Mouse (Mus musculus): ENCODE measurements around the gene Gm973. TPM values are rescaled to one million over a fixed set of nuclear protein-coding genes. Genes with fewer than 3 reads are reported as not detected.

Gene Gm973
- polyA plus RNA-seq, 1 experiment: not detected

- H3K79me2 ChIP-seq (ENCODE audit: control insufficient read depth, insufficient read depth): no peaks in the 10 kb centered on the region
- TF ChIP-seq MYOD1 (IDR thresholded peaks at IDR 0.05; ENCODE audit: control insufficient read depth, insufficient read length, low read depth) (no peak), MAX (IDR thresholded peaks at IDR 0.05) (no peak), FOSL1 (IDR thresholded peaks at IDR 0.05; ENCODE audit: insufficient read depth, low read length, poor library complexity, severe bottlenecking) (no peak), USF1 (IDR thresholded peaks at IDR 0.05; ENCODE audit: low read depth) (no peak), CTCF (IDR thresholded peaks at IDR 0.05; ENCODE audit: control insufficient read depth, insufficient read depth, insufficient read length) (no peak), MYOG (IDR thresholded peaks at IDR 0.05; ENCODE audit: control insufficient read depth, extremely low read depth, insufficient read length) (no peak), CEBPB (IDR thresholded peaks at IDR 0.05; ENCODE audit: low read depth) (no peak)
- H3K4me3 ChIP-seq (ENCODE audit: insufficient read depth, poor library complexity, severe bottlenecking): no peak overlapping the region
- no peaks in the 10 kb centered on the region for H3K79me3 ChIP-seq (ENCODE audit: low read depth)
- no peaks in the 10 kb centered on the region for H3K27me3 ChIP-seq (ENCODE audit: control insufficient read depth, insufficient read depth, insufficient read length)
- H3K36me3 ChIP-seq (ENCODE audit: control insufficient read depth, insufficient read depth): no peaks in the 10 kb centered on the region
- H3ac ChIP-seq (ENCODE audit: control insufficient read depth, insufficient read length, low read depth): no peak overlapping the region
These were observed 54.7 kb downstream of the Gm973 start for GRCm38 (mm10) chr1:59570767-59571166.

DNA sequence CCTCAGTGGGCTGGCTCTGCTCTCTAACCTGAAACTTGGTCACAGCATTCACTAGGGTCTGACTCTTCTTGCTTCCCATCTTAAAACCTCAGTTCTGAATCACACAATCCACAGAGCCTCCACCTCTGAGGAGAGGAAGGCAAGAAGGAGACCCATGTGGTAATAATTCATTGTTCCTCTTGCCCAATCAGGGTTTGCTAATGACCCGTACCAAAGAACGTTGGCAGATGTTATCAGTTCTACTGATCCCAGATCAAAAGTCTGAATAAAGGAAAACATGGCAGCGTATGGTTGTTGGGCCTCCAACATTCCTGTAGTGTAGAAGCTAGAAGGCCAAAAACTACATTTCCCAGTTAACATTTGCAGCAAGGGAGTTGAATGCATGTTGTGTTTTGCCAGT, 55.4 kb downstream of the Gm973 start:
- H3K79me3 ChIP-seq (ENCODE audit: low read depth): no peaks in the 10 kb centered on the region
- H3K36me3 ChIP-seq (ENCODE audit: control insufficient read depth, insufficient read depth): no peaks in the 10 kb centered on the region
- no peaks in the 10 kb centered on the region for H3K79me2 ChIP-seq (ENCODE audit: control insufficient read depth, insufficient read depth)
- no peak overlapping the region for H3K4me3 ChIP-seq (ENCODE audit: insufficient read depth, poor library complexity, severe bottlenecking)
- TF ChIP-seq CEBPB (IDR thresholded peaks at IDR 0.05; ENCODE audit: low read depth) (peak; percentile 61), MYOD1 (IDR thresholded peaks at IDR 0.05; ENCODE audit: control insufficient read depth, insufficient read length, low read depth) (no peak), MAX (IDR thresholded peaks at IDR 0.05) (no peak), USF1 (IDR thresholded peaks at IDR 0.05; ENCODE audit: low read depth) (no peak), MYOG (IDR thresholded peaks at IDR 0.05; ENCODE audit: control insufficient read depth, extremely low read depth, insufficient read length) (no peak)
- no peaks in the 10 kb centered on the region for H3K27me3 ChIP-seq (ENCODE audit: control insufficient read depth, insufficient read depth, insufficient read length)
- H3ac ChIP-seq (ENCODE audit: control insufficient read depth, insufficient read length, low read depth): no peak overlapping the region

DNA sequence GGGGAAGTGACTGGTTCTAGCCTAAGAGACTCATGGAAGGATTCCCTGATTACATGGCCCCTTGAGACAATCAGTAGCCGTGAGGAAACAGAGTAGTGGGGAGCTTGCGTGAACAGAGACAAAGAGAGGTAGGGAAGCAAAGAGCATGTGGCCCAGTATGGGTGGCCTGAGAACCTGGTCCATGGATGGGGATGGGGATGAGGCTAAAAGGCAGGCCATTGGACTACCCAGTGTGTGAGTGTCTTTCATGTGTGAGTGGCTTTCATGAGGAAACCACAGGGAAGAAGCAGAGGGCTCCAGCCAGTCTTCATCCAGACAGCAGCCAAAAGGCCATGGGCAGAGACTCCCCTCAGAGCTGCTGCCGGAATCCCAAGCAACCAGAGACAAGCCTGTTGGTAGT, 57.8 kb downstream of the Gm973 start:
- no peaks in the 10 kb centered on the region for H3K36me3 ChIP-seq (ENCODE audit: control insufficient read depth, insufficient read depth)
- TF ChIP-seq CTCF (IDR thresholded peaks at IDR 0.05; ENCODE audit: control insufficient read depth, insufficient read depth, insufficient read length) (no peak), USF1 (IDR thresholded peaks at IDR 0.05; ENCODE audit: low read depth) (no peak), FOSL1 (IDR thresholded peaks at IDR 0.05; ENCODE audit: insufficient read depth, low read length, poor library complexity, severe bottlenecking) (no peak), MYOG (IDR thresholded peaks at IDR 0.05; ENCODE audit: control insufficient read depth, extremely low read depth, insufficient read length) (no peak), CEBPB (IDR thresholded peaks at IDR 0.05; ENCODE audit: low read depth) (no peak), MYOD1 (IDR thresholded peaks at IDR 0.05; ENCODE audit: control insufficient read depth, insufficient read length, low read depth) (no peak), MAX (IDR thresholded peaks at IDR 0.05) (no peak)
- H3K79me3 ChIP-seq (ENCODE audit: low read depth): no peaks in the 10 kb centered on the region
- H3K4me3 ChIP-seq (ENCODE audit: insufficient read depth, poor library complexity, severe bottlenecking): no peak overlapping the region
- H3K79me2 ChIP-seq (ENCODE audit: control insufficient read depth, insufficient read depth): no peaks in the 10 kb centered on the region
- H3K27me3 ChIP-seq (ENCODE audit: control insufficient read depth, insufficient read depth, insufficient read length): no peaks in the 10 kb centered on the region
- H3ac ChIP-seq (ENCODE audit: control insufficient read depth, insufficient read length, low read depth): no peak overlapping the region

DNA sequence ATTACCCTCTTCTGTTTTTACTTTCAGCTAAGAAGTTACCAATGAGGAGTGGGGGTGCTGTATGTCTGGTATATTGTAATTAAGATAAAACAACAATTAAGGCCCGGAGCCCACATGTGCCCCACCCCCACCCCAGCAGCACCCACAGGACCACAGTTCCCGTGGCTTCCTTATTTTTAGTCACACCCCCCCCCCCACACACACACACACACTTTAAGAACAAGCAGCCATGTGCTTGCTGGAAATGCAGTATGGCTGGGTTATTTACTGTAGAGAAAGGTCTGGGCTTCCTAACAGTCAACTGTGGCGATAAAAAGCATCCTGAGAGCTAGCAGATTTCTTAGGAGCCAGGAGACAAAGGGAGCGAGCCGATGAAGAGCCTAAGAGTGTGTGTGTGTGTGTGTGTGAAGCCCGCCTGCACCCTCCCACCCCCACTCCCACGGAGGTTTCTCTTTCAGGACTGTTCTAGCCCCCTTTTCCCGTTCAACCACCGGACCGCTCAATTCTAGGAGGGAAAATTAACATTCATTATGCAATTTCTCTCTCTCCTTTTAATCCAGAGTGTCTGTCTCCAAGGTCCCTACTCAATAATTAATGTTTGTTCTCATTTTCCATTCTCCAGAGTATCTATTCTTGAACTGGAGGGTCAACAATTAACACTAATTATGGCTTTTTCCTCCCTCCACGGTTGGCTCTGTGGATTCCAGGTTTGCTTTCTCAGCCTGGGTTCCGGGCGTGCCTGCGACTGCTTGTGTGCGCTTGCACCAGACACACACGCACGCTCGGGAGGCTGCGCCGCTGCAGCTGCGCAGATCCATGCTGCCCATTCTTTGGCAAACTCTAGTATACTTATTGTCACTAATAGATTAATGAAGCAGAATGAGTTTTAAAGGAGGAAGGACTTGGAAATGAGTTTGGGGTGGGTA, 58.5 kb downstream of the Gm973 start:
- TF ChIP-seq CTCF (IDR thresholded peaks at IDR 0.05; ENCODE audit: control insufficient read depth, insufficient read depth, insufficient read length): no peak
- no peak for TF ChIP-seq USF1 (IDR thresholded peaks at IDR 0.05; ENCODE audit: low read depth)
- no peak for TF ChIP-seq CEBPB (IDR thresholded peaks at IDR 0.05; ENCODE audit: low read depth)
- no peak for TF ChIP-seq FOSL1 (IDR thresholded peaks at IDR 0.05; ENCODE audit: insufficient read depth, low read length, poor library complexity, severe bottlenecking)
- no peak for TF ChIP-seq MYOD1 (IDR thresholded peaks at IDR 0.05; ENCODE audit: control insufficient read depth, insufficient read length, low read depth)
- TF ChIP-seq MAX (IDR thresholded peaks at IDR 0.05): no peak

DNA sequence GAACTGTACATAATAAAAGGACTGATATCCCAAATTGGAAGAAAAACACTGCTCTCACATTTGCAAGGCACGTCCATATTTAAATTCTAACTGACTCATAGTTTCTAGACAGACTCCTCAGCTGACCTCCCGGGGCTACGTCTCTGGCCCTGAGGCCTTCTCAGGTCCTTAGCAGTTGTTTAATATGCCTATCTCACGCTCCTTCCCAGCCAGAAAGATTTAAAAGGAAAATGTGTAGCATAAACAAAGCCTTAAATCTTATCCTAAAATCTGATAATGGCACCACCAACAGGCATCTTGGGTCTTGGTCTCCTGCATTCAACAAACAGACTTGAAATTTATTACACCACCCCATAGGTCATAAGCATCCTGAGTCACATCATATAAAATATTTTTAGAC, 62.7 kb downstream of the Gm973 start:
- no peak overlapping the region for H3ac ChIP-seq (ENCODE audit: control insufficient read depth, insufficient read length, low read depth)
- H3K79me3 ChIP-seq (ENCODE audit: low read depth): no peaks in the 10 kb centered on the region
- TF ChIP-seq MYOD1 (IDR thresholded peaks at IDR 0.05; ENCODE audit: control insufficient read depth, insufficient read length, low read depth) (no peak), USF1 (IDR thresholded peaks at IDR 0.05; ENCODE audit: low read depth) (no peak), FOSL1 (IDR thresholded peaks at IDR 0.05; ENCODE audit: insufficient read depth, low read length, poor library complexity, severe bottlenecking) (no peak), CTCF (IDR thresholded peaks at IDR 0.05; ENCODE audit: control insufficient read depth, insufficient read depth, insufficient read length) (no peak), CEBPB (IDR thresholded peaks at IDR 0.05; ENCODE audit: low read depth) (no peak), MYOG (IDR thresholded peaks at IDR 0.05; ENCODE audit: control insufficient read depth, extremely low read depth, insufficient read length) (no peak), MAX (IDR thresholded peaks at IDR 0.05) (no peak)
- H3K4me3 ChIP-seq (ENCODE audit: insufficient read depth, poor library complexity, severe bottlenecking): no peak overlapping the region
- H3K27me3 ChIP-seq (ENCODE audit: control insufficient read depth, insufficient read depth, insufficient read length): no peaks in the 10 kb centered on the region
- H3K36me3 ChIP-seq (ENCODE audit: control insufficient read depth, insufficient read depth): no peaks in the 10 kb centered on the region
- no peaks in the 10 kb centered on the region for H3K79me2 ChIP-seq (ENCODE audit: control insufficient read depth, insufficient read depth)

More for the DNA sequence above, 58.5 kb downstream of the Gm973 start:
- no peaks in the 10 kb centered on the region for H3K79me3 ChIP-seq (ENCODE audit: low read depth)
- H3K36me3 ChIP-seq (ENCODE audit: control insufficient read depth, insufficient read depth): no peaks in the 10 kb centered on the region
- H3K79me2 ChIP-seq (ENCODE audit: control insufficient read depth, insufficient read depth): no peaks in the 10 kb centered on the region
- H3ac ChIP-seq (ENCODE audit: control insufficient read depth, insufficient read length, low read depth): no peak overlapping the region
- no peak overlapping the region for H3K4me3 ChIP-seq (ENCODE audit: insufficient read depth, poor library complexity, severe bottlenecking)
- no peaks in the 10 kb centered on the region for H3K27me3 ChIP-seq (ENCODE audit: control insufficient read depth, insufficient read depth, insufficient read length)

All from C2C12 (cell line).